Mouse (Mus musculus) heart, postnatal 0 days (tissue): ENCODE data around the gene Acp5.

Experiments
- CTCF ChIP-seq: IDR thresholded peaks from 2 replicates; pipeline ENCODE4 v1.5.1; 2016; ENCODE audit warnings: antibody characterized with exemption, control low read depth, low read depth
- EP300 ChIP-seq: IDR thresholded peaks from 2 replicates; pipeline ENCODE4 v1.6.1; 2016; ENCODE audit warnings: antibody characterized with exemption, low read depth

- TF ChIP-seq CTCF (no peak), EP300 (no peak)
Measured at GRCm38 (mm10) chr9:22099922-22100321, 35.6 kb downstream of the Acp5 start.
